Mouse (Mus musculus): ENCODE results near the gene Ssu72. TPM values are rescaled to one million over a fixed set of nuclear protein-coding genes. Genes with fewer than 3 reads are reported as not detected.
A peak's percentile ranks its signal among the peaks of the same experiment; 100 is the strongest.
"Not testable (repeated sequence)": the region's sequence is repeated elsewhere in the genome, so short reads cannot be mapped to it uniquely, and the experiment has no call there.

The Ssu72 gene
- 164 and 169 TPM in 2 replicates for polyA plus RNA-seq (2014; fragmentation: Nextera tagmentation; extraction: Ambion mirVana)

- peak within 1 kb of the TSS; percentile 74 for H3K4me2 ChIP-seq (replicated peaks)
- peak within 1 kb of the TSS; percentile 90 for H3K9ac ChIP-seq
- 0 out of 2 replicates have a peak, but pooled peaks cover under 1% of the 10 kb centered on the region for H3K36me3 ChIP-seq (replicated peaks; ENCODE audit: control insufficient read depth, insufficient read depth)
- DNase-seq (ENCODE audit: low spot score) (peak; percentile 98), ATAC-seq (ENCODE audit: low FRiP score) (peak; percentile 97)
- no peaks in the 10 kb centered on the region for H3K27me3 ChIP-seq (ENCODE audit: control insufficient read depth, insufficient read depth, low read length)
- peak within 1 kb of the TSS; percentile 93 for H3K27ac ChIP-seq
- no peaks in the 10 kb centered on the region for H3K9me3 ChIP-seq (ENCODE audit: control insufficient read depth, low read length)
- under 1% methylated on average over 83 of the region's 83 CpGs for WGBS
- peak within 1 kb of the TSS; percentile 77 for H3K4me3 ChIP-seq (replicated peaks; ENCODE audit: low read length)
- peaks cover 15% of the 10 kb centered on the region for H3K4me1 ChIP-seq (replicated peaks; ENCODE audit: control insufficient read depth, insufficient read depth, low read length)
Measured at GRCm38 (mm10) chr4:155704721-155705591, at the start of gene Ssu72. Gene Ssu72, plus strand, starts transcription at chr4:155704800.

GRCm38 (mm10) chr4:155656214-155656751 lies 48.3 kb upstream of the Ssu72 start:
- peaks cover 29% of the 10 kb centered on the region for H3K4me1 ChIP-seq (replicated peaks; ENCODE audit: control insufficient read depth, insufficient read depth, low read length)
- H3K36me3 ChIP-seq (replicated peaks; ENCODE audit: control insufficient read depth, insufficient read depth), result peaks cover 59% of the 10 kb centered on the region
- no peaks in the 10 kb centered on the region for H3K9me3 ChIP-seq (ENCODE audit: control insufficient read depth, low read length)
- DNase-seq (ENCODE audit: low spot score), result no peak
- H3K4me3 ChIP-seq (replicated peaks; ENCODE audit: low read length), result no peak overlapping the region
- WGBS, result 92% methylated on average over 13 of the region's 13 CpGs
- H3K9ac ChIP-seq, result no peak overlapping the region
- H3K4me2 ChIP-seq (replicated peaks), result no peak overlapping the region
- peaks cover 57% of the 10 kb centered on the region for H3K27me3 ChIP-seq (ENCODE audit: control insufficient read depth, insufficient read depth, low read length)
- ATAC-seq (ENCODE audit: low FRiP score), result no peak
- H3K27ac ChIP-seq, result no peak overlapping the region

GRCm38 (mm10) chr4:155658961-155659360 lies 45.6 kb upstream of the Ssu72 start:
- no peak overlapping the region for H3K4me2 ChIP-seq (replicated peaks)
- WGBS, result 91% methylated on average over 10 of the region's 10 CpGs
- no peak overlapping the region for H3K4me3 ChIP-seq (replicated peaks; ENCODE audit: low read length)
- H3K4me1 ChIP-seq (replicated peaks; ENCODE audit: control insufficient read depth, insufficient read depth, low read length), result peaks cover 14% of the 10 kb centered on the region
- H3K27ac ChIP-seq, result no peak overlapping the region
- ATAC-seq (ENCODE audit: low FRiP score) (no peak), DNase-seq (ENCODE audit: low spot score) (no peak)
- H3K9ac ChIP-seq, result no peak overlapping the region
- H3K27me3 ChIP-seq (ENCODE audit: control insufficient read depth, insufficient read depth, low read length), result peaks cover 31% of the 10 kb centered on the region
- H3K36me3 ChIP-seq (replicated peaks; ENCODE audit: control insufficient read depth, insufficient read depth), result peaks cover 48% of the 10 kb centered on the region
- no peaks in the 10 kb centered on the region for H3K9me3 ChIP-seq (ENCODE audit: control insufficient read depth, low read length)

GRCm38 (mm10) chr4:155660641-155661040 lies 44.0 kb upstream of the Ssu72 start:
- DNase-seq (ENCODE audit: low spot score), result no peak
- Histone ChIP-seq H3K27ac (no peak overlapping the region), H3K9ac (no peak overlapping the region), H3K36me3 (replicated peaks; ENCODE audit: control insufficient read depth, insufficient read depth) (peaks cover 52% of the 10 kb centered on the region), H3K4me2 (replicated peaks) (no peak overlapping the region), H3K27me3 (ENCODE audit: control insufficient read depth, insufficient read depth, low read length) (peaks cover 15% of the 10 kb centered on the region), H3K4me1 (replicated peaks; ENCODE audit: control insufficient read depth, insufficient read depth, low read length) (no peaks in the 10 kb centered on the region), H3K9me3 (ENCODE audit: control insufficient read depth, low read length) (no peaks in the 10 kb centered on the region), H3K4me3 (replicated peaks; ENCODE audit: low read length) (no peak overlapping the region)
- WGBS, result 80% methylated on average over 12 of the region's 12 CpGs
- ATAC-seq (ENCODE audit: low FRiP score), result no peak

GRCm38 (mm10) chr4:155666903-155667302 lies 37.7 kb upstream of the Ssu72 start:
- Histone ChIP-seq H3K27me3 (ENCODE audit: control insufficient read depth, insufficient read depth, low read length) (no peaks in the 10 kb centered on the region), H3K27ac (no peak overlapping the region), H3K36me3 (replicated peaks; ENCODE audit: control insufficient read depth, insufficient read depth) (peaks cover 17% of the 10 kb centered on the region), H3K9ac (no peak overlapping the region), H3K4me2 (replicated peaks) (no peak overlapping the region), H3K4me3 (replicated peaks; ENCODE audit: low read length) (no peak overlapping the region), H3K4me1 (replicated peaks; ENCODE audit: control insufficient read depth, insufficient read depth, low read length) (peaks cover 9% of the 10 kb centered on the region), H3K9me3 (ENCODE audit: control insufficient read depth, low read length) (no peaks in the 10 kb centered on the region)
- no peak for DNase-seq (ENCODE audit: low spot score)
- no peak for ATAC-seq (ENCODE audit: low FRiP score)

GRCm38 (mm10) chr4:155668689-155669597 lies 35.7 kb upstream of the Ssu72 start, which contains the start of gene Mib2:
Gene Mib2, minus strand, starts transcription at chr4:155669198.
- H3K4me2 ChIP-seq (replicated peaks), result peak within 1 kb of the TSS; percentile 85
- ATAC-seq (ENCODE audit: low FRiP score) (peak; percentile 99), DNase-seq (ENCODE audit: low spot score) (peak; percentile 98)
- H3K27me3 ChIP-seq (ENCODE audit: control insufficient read depth, insufficient read depth, low read length), result no peaks in the 10 kb centered on the region
- no peaks in the 10 kb centered on the region for H3K9me3 ChIP-seq (ENCODE audit: control insufficient read depth, low read length)
- peak within 1 kb of the TSS; percentile 80 for H3K27ac ChIP-seq
- peaks cover 9% of the 10 kb centered on the region for H3K4me1 ChIP-seq (replicated peaks; ENCODE audit: control insufficient read depth, insufficient read depth, low read length)
- peaks cover 17% of the 10 kb centered on the region for H3K36me3 ChIP-seq (replicated peaks; ENCODE audit: control insufficient read depth, insufficient read depth)
- peak within 1 kb of the TSS; percentile 83 for H3K9ac ChIP-seq
- H3K4me3 ChIP-seq (replicated peaks; ENCODE audit: low read length), result peak within 1 kb of the TSS; percentile 79
- under 1% methylated on average over 73 of the region's 73 CpGs for WGBS

GRCm38 (mm10) chr4:155669598-155670075 lies 35.0 kb upstream of the Ssu72 start:
- H3K4me2 ChIP-seq (replicated peaks), result peak overlapping the region; percentile 85
- peak overlapping the region; percentile 83 for H3K9ac ChIP-seq
- peak overlapping the region; percentile 79 for H3K4me3 ChIP-seq (replicated peaks; ENCODE audit: low read length)
- H3K9me3 ChIP-seq (ENCODE audit: control insufficient read depth, low read length), result no peaks in the 10 kb centered on the region
- DNase-seq (ENCODE audit: low spot score) (no peak), ATAC-seq (ENCODE audit: low FRiP score) (no peak)
- H3K27ac ChIP-seq, result peak overlapping the region; percentile 80
- peaks cover 9% of the 10 kb centered on the region for H3K4me1 ChIP-seq (replicated peaks; ENCODE audit: control insufficient read depth, insufficient read depth, low read length)
- no peaks in the 10 kb centered on the region for H3K27me3 ChIP-seq (ENCODE audit: control insufficient read depth, insufficient read depth, low read length)
- 1% methylated on average over 8 of the region's 8 CpGs for WGBS
- H3K36me3 ChIP-seq (replicated peaks; ENCODE audit: control insufficient read depth, insufficient read depth), result peaks cover 17% of the 10 kb centered on the region

GRCm38 (mm10) chr4:155670236-155670635 lies 34.4 kb upstream of the Ssu72 start:
- not testable (repeated sequence) for H3K4me1 ChIP-seq (replicated peaks; ENCODE audit: control insufficient read depth, insufficient read depth, low read length); H3K9me3 ChIP-seq (ENCODE audit: control insufficient read depth, low read length); H3K27me3 ChIP-seq (ENCODE audit: control insufficient read depth, insufficient read depth, low read length); ATAC-seq (ENCODE audit: low FRiP score); H3K4me3 ChIP-seq (replicated peaks; ENCODE audit: low read length); H3K27ac ChIP-seq; H3K4me2 ChIP-seq (replicated peaks); H3K9ac ChIP-seq; DNase-seq (ENCODE audit: low spot score)
- 60% methylated on average over 4 of the region's 4 CpGs for WGBS
- peaks cover 11% of the 10 kb centered on the region for H3K36me3 ChIP-seq (replicated peaks; ENCODE audit: control insufficient read depth, insufficient read depth)

All from hindbrain, embryonic 14.5 days (tissue).